Mouse (Mus musculus) gastrocnemius, adult 2 months (tissue): Measurements from ENCODE around the gene Tubgcp5. TPM values are rescaled to one million over a fixed set of nuclear protein-coding genes. Genes with fewer than 3 reads are reported as not detected.

Experiments used
- DNase-seq: peaks from one replicate; pipeline ENCODE4 v3.0.0; 2022
- H3K27ac ChIP-seq: fragments of 200-600 bp; 2 replicates; pipeline ENCODE4 v1.8.1; 2022; ENCODE audit warnings: mild to moderate bottlenecking
- H3K4me3 ChIP-seq: fragments of 200-600 bp; 2 replicates; pipeline ENCODE4 v1.8.1; 2022; ENCODE audit warnings: mild to moderate bottlenecking, moderate library complexity
- CTCF ChIP-seq: fragments of 200-600 bp; IDR thresholded peaks from 2 replicates; pipeline ENCODE4 v1.8.1; 2022; ENCODE audit warnings: antibody characterized with exemption, mild to moderate bottlenecking, moderate library complexity
- intact Hi-C: fragments of 180-260 bp; cut with DNase I; formaldehyde crosslinking; loops from one replicate; pipeline ENCODE4 v1.15.1; 2025
- total RNA-seq, 2 experiments: library from RNA; stranded (reverse); gene quantifications; 2 replicates each; pipeline ENCODE4 v1.2.3; 2021

The Tubgcp5 gene
- total RNA-seq, 2 experiments from 2014 or later: 10.0 to 11.5 TPM

GRCm38 (mm10) chr7:55880882-55881281 is 86.9 kb downstream of the Tubgcp5 start:
- no peak for DNase-seq
- intact Hi-C loops: no loop called here
- no peak for TF ChIP-seq CTCF
- Histone ChIP-seq H3K27ac (no peak overlapping the region), H3K4me3 (no peak overlapping the region)

Other genes starting within 250 kb of the Tubgcp5 start
- gene Siglech, start 26.0 kb upstream of the Tubgcp5 start, total RNA-seq: under 1 TPM in 1 of 2 experiments, not detected in 1; 0.22 TPM
- gene Cyfip1, start 47.6 kb downstream of the Tubgcp5 start, total RNA-seq: 10 to 100 TPM; 18.6 to 27.2 TPM
- 10 to 100 TPM; 31.7 to 32.6 TPM for gene Nipa2, start 168.3 kb downstream of the Tubgcp5 start, total RNA-seq
- gene Nipa1, start 225.8 kb downstream of the Tubgcp5 start, total RNA-seq: 1 to 10 TPM; 2.5 to 3.5 TPM